16 mouse cellular contexts compared by ENCODE assay signal in the genomic region with DNA sequence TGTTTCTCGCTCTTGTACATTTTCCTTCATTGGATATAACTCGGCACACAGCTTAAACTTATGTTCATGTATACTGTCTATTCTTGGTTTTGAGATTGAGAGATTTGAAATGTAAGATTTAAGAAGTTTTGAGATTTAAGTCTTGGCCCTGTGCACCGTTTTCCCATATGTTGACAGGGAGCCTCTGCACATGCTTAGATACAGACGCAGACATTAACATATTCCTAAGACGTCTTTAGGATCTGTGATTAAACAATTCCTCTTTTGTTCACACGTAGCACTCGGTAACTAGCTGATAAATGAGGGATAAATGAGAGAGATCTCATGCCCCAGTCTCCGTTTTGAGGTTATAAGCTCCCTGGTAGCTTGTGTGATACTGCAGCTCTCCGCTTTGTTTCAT.
DNase-seq lines count a peak whose midpoint lies in the region; ATAC-seq lines count a peak whose summit lies in the region.
"Had no signal": no experiment of that assay in that cellular context is flagged by ENCODE, and none has a peak within 500 bp of the region (broad histone marks: within the 10 kb centered on the region; RNA-seq: fewer than 3 reads in every experiment).

No protein-coding gene starts in this region.

- peak overlapping the region; percentile 46; the same call in 1 of the 2 replicates for H3K4me2 ChIP-seq in forebrain, embryonic 14.5 days (ENCODE audit: low read length)
- no peak overlapping the region for H3K4me2 ChIP-seq in hindbrain, embryonic 11.5 days (replicated peaks; ENCODE audit: low read depth, low read length)
- no peak overlapping the region for H3K4me2 ChIP-seq in midbrain, embryonic 11.5 days
- H3K4me2 ChIP-seq in neural tube, embryonic 13.5 days: peak overlapping the region; percentile 43

- 31% methylated on average over 9 of the region's 9 CpGs for WGBS in forebrain, embryonic 14.5 days
- WGBS in hindbrain, embryonic 11.5 days: 52% methylated on average over 9 of the region's 9 CpGs
- 61% methylated on average over 9 of the region's 9 CpGs for WGBS in midbrain, embryonic 11.5 days
- 46% methylated on average over 9 of the region's 9 CpGs for WGBS in neural tube, embryonic 13.5 days

- H3K4me1 ChIP-seq in forebrain, embryonic 14.5 days (ENCODE audit: control insufficient read depth, insufficient read depth, low read length): peaks cover 63% of the 10 kb centered on the region
- H3K4me1 ChIP-seq in hindbrain, embryonic 11.5 days (replicated peaks; ENCODE audit: control insufficient read depth, insufficient read depth, low read length): peaks cover 10% of the 10 kb centered on the region
- H3K4me1 ChIP-seq in midbrain, embryonic 11.5 days (ENCODE audit: control insufficient read depth, insufficient read depth, low read length): peaks cover 40% of the 10 kb centered on the region
- peaks cover 76% of the 10 kb centered on the region for H3K4me1 ChIP-seq in neural tube, embryonic 13.5 days (replicated peaks)

- no peaks in the 10 kb centered on the region for H3K9me3 ChIP-seq in forebrain, embryonic 14.5 days (replicated peaks; ENCODE audit: control insufficient read depth, low read length)
- no peaks in the 10 kb centered on the region for H3K9me3 ChIP-seq in hindbrain, embryonic 11.5 days (ENCODE audit: control insufficient read depth, low read length)
- H3K9me3 ChIP-seq in midbrain, embryonic 11.5 days (ENCODE audit: control insufficient read depth, low read length): no peaks in the 10 kb centered on the region
- H3K9me3 ChIP-seq in neural tube, embryonic 13.5 days: no peaks in the 10 kb centered on the region
- H3K9me3 ChIP-seq: embryonic facial prominence, embryonic 15.5 days had no signal

- H3K4me3 ChIP-seq in forebrain, embryonic 14.5 days (ENCODE audit: low read depth, low read length): no peak overlapping the region
- no peak overlapping the region for H3K4me3 ChIP-seq in hindbrain, embryonic 11.5 days (ENCODE audit: low read depth, low read length)
- no peak overlapping the region for H3K4me3 ChIP-seq in midbrain, embryonic 11.5 days (ENCODE audit: low read depth, low read length)
- H3K4me3 ChIP-seq in neural tube, embryonic 13.5 days: no peak overlapping the region
- H3K4me3 ChIP-seq: embryonic facial prominence, embryonic 15.5 days; heart, adult 2 months had no signal

- H3K9ac ChIP-seq in forebrain, embryonic 14.5 days (ENCODE audit: low read length): peak overlapping the region; percentile 50; the same call in 1 of the 2 replicates
- no peak overlapping the region for H3K9ac ChIP-seq in hindbrain, embryonic 11.5 days (ENCODE audit: low read depth, low read length)
- H3K9ac ChIP-seq in midbrain, embryonic 11.5 days (ENCODE audit: low read length): no peak overlapping the region
- peak overlapping the region; percentile 45 for H3K9ac ChIP-seq in neural tube, embryonic 13.5 days
- H3K9ac ChIP-seq: embryonic facial prominence, embryonic 15.5 days; liver, postnatal 0 days had no signal

- DNase-seq in forebrain, embryonic 14.5 days (ENCODE audit: low spot score): no peak
- DNase-seq in hindbrain, embryonic 11.5 days (ENCODE audit: low spot score): no peak
- no peak for DNase-seq in midbrain, embryonic 11.5 days (ENCODE audit: low spot score, missing footprints)
- no peak for DNase-seq in testis, postnatal 14 days (ENCODE audit: low spot score)
- no peak for DNase-seq in adrenal gland, postnatal 14 days
- no peak for DNase-seq in urinary bladder, postnatal 25 days (ENCODE audit: low spot score)
- DNase-seq: cerebellum, postnatal 10 days; gastrocnemius, postnatal 14 days; heart, adult 2 months; kidney, adult 8-10 months; kidney, postnatal 4 days; liver; liver, postnatal 0 days; thymus, adult 18-20 months had no signal

- ATAC-seq in forebrain, embryonic 14.5 days: no peak
- no peak for ATAC-seq in hindbrain, embryonic 11.5 days (ENCODE audit: low FRiP score)
- no peak for ATAC-seq in midbrain, embryonic 11.5 days (ENCODE audit: low FRiP score)
- no peak for ATAC-seq in neural tube, embryonic 13.5 days (ENCODE audit: low read depth)
- ATAC-seq: liver, postnatal 0 days had no signal

- H3K27me3 ChIP-seq in forebrain, embryonic 14.5 days (replicated peaks; ENCODE audit: control insufficient read depth, insufficient read depth, low read length): no peaks in the 10 kb centered on the region
- no peaks in the 10 kb centered on the region for H3K27me3 ChIP-seq in hindbrain, embryonic 11.5 days (ENCODE audit: control insufficient read depth, insufficient read depth, low read length)
- H3K27me3 ChIP-seq in midbrain, embryonic 11.5 days (ENCODE audit: control insufficient read depth, insufficient read depth, low read length): no peaks in the 10 kb centered on the region
- no peaks in the 10 kb centered on the region for H3K27me3 ChIP-seq in neural tube, embryonic 13.5 days
- H3K27me3 ChIP-seq: embryonic facial prominence, embryonic 15.5 days had no signal

- H3K36me3 ChIP-seq in forebrain, embryonic 14.5 days (ENCODE audit: control insufficient read depth, insufficient read depth, low read length): no peaks in the 10 kb centered on the region
- no peaks in the 10 kb centered on the region for H3K36me3 ChIP-seq in hindbrain, embryonic 11.5 days (ENCODE audit: control insufficient read depth, insufficient read depth, low read length)
- H3K36me3 ChIP-seq in midbrain, embryonic 11.5 days (ENCODE audit: control insufficient read depth, insufficient read depth, low read length): no peaks in the 10 kb centered on the region
- H3K36me3 ChIP-seq in neural tube, embryonic 13.5 days: no peaks in the 10 kb centered on the region
- H3K36me3 ChIP-seq: embryonic facial prominence, embryonic 15.5 days had no signal

- H3K27ac ChIP-seq in forebrain, embryonic 14.5 days (ENCODE audit: low read depth, low read length): peak overlapping the region; percentile 93
- H3K27ac ChIP-seq in hindbrain, embryonic 11.5 days (ENCODE audit: low read depth, low read length): peak overlapping the region; percentile 2; the same call in 1 of the 2 replicates
- peak overlapping the region; percentile 70 for H3K27ac ChIP-seq in midbrain, embryonic 11.5 days (ENCODE audit: low read depth, low read length)
- H3K27ac ChIP-seq in neural tube, embryonic 13.5 days (replicated peaks): peak overlapping the region; percentile 85
- H3K27ac ChIP-seq: heart, adult 2 months had no signal

Comparison
In these comparisons a context has a peak if more than half of its experiments do, and no peak if none do; other contexts are left out.
1. H3K27ac ChIP-seq: peak in every context shown above with its lines; median percentile 93 in forebrain, embryonic 14.5 days; 85 in neural tube, embryonic 13.5 days; 70 in midbrain, embryonic 11.5 days; 2 in hindbrain, embryonic 11.5 days.
2. H3K4me2 ChIP-seq: peak in forebrain, embryonic 14.5 days (single experiment) and neural tube, embryonic 13.5 days (single experiment); none in hindbrain, embryonic 11.5 days (single experiment) and midbrain, embryonic 11.5 days (single experiment).
3. H3K9ac ChIP-seq: peak in forebrain, embryonic 14.5 days (single experiment) and neural tube, embryonic 13.5 days (single experiment); none in hindbrain, embryonic 11.5 days (single experiment) and midbrain, embryonic 11.5 days (single experiment).